Mouse (Mus musculus) limb, embryonic 10.5 days (tissue): ENCODE data around the gene Gja8. TPM values are rescaled to one million over a fixed set of nuclear protein-coding genes. Genes with fewer than 3 reads are reported as not detected.

Experiments used
- DNase-seq: peaks from one replicate; pipeline ENCODE4 v3.0.0-alpha.2; 2017; ENCODE audit warnings: low spot score
- H3K27ac ChIP-seq: fragments of 300-500 bp; sonication (generic); 2 replicates; pipeline ENCODE4 v1.5.1; 2016; ENCODE audit warnings: mild to moderate bottlenecking
- H3K27me3 ChIP-seq: fragments of 300-500 bp; sonication (generic); 2 replicates; pipeline ENCODE4 v1.6.1; 2016; ENCODE audit warnings: low read depth, mild to moderate bottlenecking; ENCODE audit not compliant: poor library complexity, severe bottlenecking
- H3K36me3 ChIP-seq: fragments of 300-500 bp; sonication (generic); 2 replicates; pipeline ENCODE4 v1.6.1; 2016; ENCODE audit warnings: mild to moderate bottlenecking, moderate library complexity
- H3K4me1 ChIP-seq: fragments of 300-500 bp; sonication (generic); 2 replicates; pipeline ENCODE4 v1.6.1; 2016
- H3K4me3 ChIP-seq: fragments of 300-500 bp; sonication (generic); 2 replicates; pipeline ENCODE4 v1.5.1; 2016; ENCODE audit warnings: mild to moderate bottlenecking, moderate library complexity
- H3K9me3 ChIP-seq: fragments of 300-500 bp; sonication (generic); replicated peaks from 2 replicates; pipeline ENCODE4 v1.6.1; 2016; ENCODE audit warnings: mild to moderate bottlenecking
- WGBS: fragments of 180-500 bp; shearing (Covaris S2); methylation state at CpG from one replicate; pipeline ENCODE4 v1.1.7; 2016; 5-methylcytosine and 5-hydroxymethylcytosine counted together
- polyA plus RNA-seq: library from polyadenylated mRNA; unstranded; fragments of >200 nt; fragmentation: Nextera tagmentation; extraction: Ambion mirVana; gene quantifications from 2 replicates; pipeline ENCODE4 v1.2.1, GENCODE M21; 2016

The Gja8 gene
- polyA plus RNA-seq, 1 experiment from 2014 or later = 0.03 TPM

GRCm38 (mm10) chr3:96871070-96871469 lies 54.8 kb downstream of the Gja8 start:
- 90% methylated on average over 8 of the region's 8 CpGs for WGBS
- DNase-seq = no peak
- H3K27ac ChIP-seq = no peak overlapping the region
- no peaks in the 10 kb centered on the region for H3K27me3 ChIP-seq
- H3K4me3 ChIP-seq = no peak overlapping the region
- H3K4me1 ChIP-seq = no peaks in the 10 kb centered on the region
- no peaks in the 10 kb centered on the region for H3K9me3 ChIP-seq
- H3K36me3 ChIP-seq = peaks cover 82% of the 10 kb centered on the region

- no peak for DNase-seq
- Histone ChIP-seq H3K36me3 (peaks cover 74% of the 10 kb centered on the region), H3K9me3 (no peaks in the 10 kb centered on the region)
These were observed 55.5 kb downstream of the Gja8 start for GRCm38 (mm10) chr3:96870270-96870669.

GRCm38 (mm10) chr3:96869091-96869490 lies 56.7 kb downstream of the Gja8 start:
- peaks cover 64% of the 10 kb centered on the region for H3K36me3 ChIP-seq
- no peaks in the 10 kb centered on the region for H3K27me3 ChIP-seq
- no peaks in the 10 kb centered on the region for H3K9me3 ChIP-seq
- DNase-seq = no peak
- no peaks in the 10 kb centered on the region for H3K4me1 ChIP-seq
- no peak overlapping the region for H3K4me3 ChIP-seq
- no peak overlapping the region for H3K27ac ChIP-seq
- 90% methylated on average over 7 of the region's 7 CpGs for WGBS

More at GRCm38 (mm10) chr3:96870270-96870669, 55.5 kb downstream of the Gja8 start:
- no peaks in the 10 kb centered on the region for H3K27me3 ChIP-seq
- WGBS = 96% methylated on average over 2 of the region's 2 CpGs
- no peak overlapping the region for H3K4me3 ChIP-seq
- H3K27ac ChIP-seq = no peak overlapping the region
- no peaks in the 10 kb centered on the region for H3K4me1 ChIP-seq

- Histone ChIP-seq H3K4me1 (no peaks in the 10 kb centered on the region), H3K4me3 (no peak overlapping the region), H3K36me3 (peaks cover 59% of the 10 kb centered on the region), H3K27me3 (no peaks in the 10 kb centered on the region), H3K27ac (no peak overlapping the region), H3K9me3 (no peaks in the 10 kb centered on the region)
- DNase-seq = no peak
- WGBS = 95% methylated on average over 8 of the region's 8 CpGs
These were observed 57.3 kb downstream of the Gja8 start for GRCm38 (mm10) chr3:96868566-96868965.

- peaks cover 52% of the 10 kb centered on the region for H3K36me3 ChIP-seq
- no peak overlapping the region for H3K4me3 ChIP-seq
- H3K27me3 ChIP-seq = no peaks in the 10 kb centered on the region
- 92% methylated on average over 3 of the region's 3 CpGs for WGBS
- no peaks in the 10 kb centered on the region for H3K9me3 ChIP-seq
- no peaks in the 10 kb centered on the region for H3K4me1 ChIP-seq
- no peak for DNase-seq
- no peak overlapping the region for H3K27ac ChIP-seq
These were observed 58.0 kb downstream of the Gja8 start for GRCm38 (mm10) chr3:96867863-96868262.

Other genes with a start within 250 kb of the Gja8 start
- gene Pias3, start 229.6 kb downstream of the Gja8 start, polyA plus RNA-seq = 36.4 and 58.3 TPM in 2 replicates
- 9.1 and 9.6 TPM in 2 replicates for gene Nudt17, start 217.5 kb downstream of the Gja8 start, polyA plus RNA-seq
- gene Polr3c, start 198.4 kb downstream of the Gja8 start, polyA plus RNA-seq = 50.2 and 51.4 TPM in 2 replicates
- gene Rnf115, start 198.4 kb downstream of the Gja8 start, polyA plus RNA-seq = 64.3 and 69.8 TPM in 2 replicates
- gene Pdzk1, start 96.7 kb downstream of the Gja8 start, polyA plus RNA-seq = not detected in 2 replicates
- gene Cd160, start 96.7 kb downstream of the Gja8 start, polyA plus RNA-seq = 0.13 TPM in 1 of 2 replicates, not detected in the other
- 11.3 and 14.0 TPM in 2 replicates for gene Gja5, start 21.3 kb downstream of the Gja8 start, polyA plus RNA-seq
- 35.9 and 36.5 TPM in 2 replicates for gene Gpr89, start 20.7 kb downstream of the Gja8 start, polyA plus RNA-seq
- gene Acp6, start 232.8 kb upstream of the Gja8 start, polyA plus RNA-seq = 36.4 and 39.1 TPM in 2 replicates